Comparison of ENCODE assay signal across 20 mouse cellular contexts in the genomic region with DNA sequence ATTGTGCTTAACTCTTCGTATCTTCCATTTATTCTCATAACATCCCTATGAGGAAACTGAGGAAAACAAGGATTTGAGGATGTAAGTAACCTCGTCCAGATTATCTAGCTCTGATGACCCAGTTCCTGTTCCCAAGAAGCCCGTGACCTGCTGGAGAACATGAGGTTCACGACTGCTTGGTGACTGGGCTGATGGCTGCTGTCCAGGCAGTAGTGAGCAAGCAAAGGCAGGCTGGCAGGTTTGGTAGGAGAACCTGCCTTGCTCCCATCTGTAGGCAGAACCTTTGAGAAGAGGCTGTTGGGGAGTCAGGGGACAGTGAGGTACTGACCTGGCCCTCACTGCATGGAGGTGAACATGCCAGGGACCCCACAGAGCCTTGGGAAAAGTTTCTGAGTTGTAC. TPM values are rescaled to one million over a fixed set of nuclear protein-coding genes. Genes with fewer than 3 reads are reported as not detected.
DNase-seq lines count a peak whose midpoint lies in the region; TF ChIP-seq lines count a peak whose summit lies in the region.
"Had no signal": no experiment of that assay in that cellular context is flagged by ENCODE, and none has a peak within 500 bp of the region (broad histone marks: within the 10 kb centered on the region; RNA-seq: fewer than 3 reads in every experiment).

No protein-coding gene starts in this region.

- H3K27ac ChIP-seq in gastrocnemius, adult 2 months = no peak overlapping the region
- H3K27ac ChIP-seq in layer of hippocampus, adult 2 months = peak overlapping the region; percentile 73
- H3K27ac ChIP-seq: embryonic facial prominence, embryonic 12.5 days; embryonic facial prominence, embryonic 15.5 days; heart, embryonic 15.5 days; hindbrain, embryonic 15.5 days had no signal

- no peak for TF ChIP-seq CTCF in gastrocnemius, adult 2 months (IDR thresholded peaks at IDR 0.05)
- no peak for TF ChIP-seq CTCF in layer of hippocampus, adult 2 months (conservative IDR thresholded peaks at IDR 0.05)

- H3K4me3 ChIP-seq in gastrocnemius, adult 2 months = no peak overlapping the region
- H3K4me3 ChIP-seq in layer of hippocampus, adult 2 months = no peak overlapping the region
- H3K4me3 ChIP-seq: embryonic facial prominence, embryonic 12.5 days; embryonic facial prominence, embryonic 15.5 days; heart, embryonic 15.5 days; hindbrain, embryonic 12.5 days; hindbrain, embryonic 15.5 days had no signal

- intact Hi-C loops in gastrocnemius, adult 2 months (cut with DNase I) = no loop called here

- peak; percentile 27 for DNase-seq in gastrocnemius, adult 2 months
- no peak for DNase-seq in gastrocnemius, postnatal 25 days
- no peak for DNase-seq in layer of hippocampus, adult 2 months (ENCODE audit: low spot score in 2 of 2)
- no peak for DNase-seq in layer of hippocampus, adult 9-10 months (ENCODE audit: low spot score)
- DNase-seq in adipocyte (ENCODE audit: low spot score) = peak; percentile 17
- peak; percentile 43 for DNase-seq in brain, adult 2 months (ENCODE audit: low read depth, low spot score)
- DNase-seq in lung, adult 18-20 months = no peak
- DNase-seq: adrenal gland, adult 8-10 months; adrenal gland, postnatal 25 days; cerebellum, adult 11 months; cerebellum, adult 9-10 months; forebrain, postnatal 0 days; gastrocnemius, postnatal 36 days; heart, postnatal 10 days; heart, postnatal 36 days had no signal

RNA-seq across cellular contexts. Expression of a gene that starts 26.0 kb away (rescaled TPM):
- total RNA-seq in gastrocnemius, adult 2 months (2021) = 100 to 1,000 TPM; 513 to 579 TPM
- 100 to 1,000 TPM; 351 to 515 TPM for total RNA-seq in gastrocnemius, postnatal 25 days (2021)
- total RNA-seq in layer of hippocampus, adult 2 months (2021) = 1,000 to 10,000 TPM; 2,009 to 2,049 TPM

Comparison
In these comparisons a context has a peak if more than half of its experiments do, and no peak if none do; other contexts are left out.
1. DNase-seq: peak in gastrocnemius, adult 2 months (single experiment), adipocyte (single experiment) and brain, adult 2 months (single experiment); none in gastrocnemius, postnatal 25 days (single experiment), layer of hippocampus, adult 2 months (0 of 2), layer of hippocampus, adult 9-10 months (single experiment) and lung, adult 18-20 months (0 of 2).